In the genomic region with DNA sequence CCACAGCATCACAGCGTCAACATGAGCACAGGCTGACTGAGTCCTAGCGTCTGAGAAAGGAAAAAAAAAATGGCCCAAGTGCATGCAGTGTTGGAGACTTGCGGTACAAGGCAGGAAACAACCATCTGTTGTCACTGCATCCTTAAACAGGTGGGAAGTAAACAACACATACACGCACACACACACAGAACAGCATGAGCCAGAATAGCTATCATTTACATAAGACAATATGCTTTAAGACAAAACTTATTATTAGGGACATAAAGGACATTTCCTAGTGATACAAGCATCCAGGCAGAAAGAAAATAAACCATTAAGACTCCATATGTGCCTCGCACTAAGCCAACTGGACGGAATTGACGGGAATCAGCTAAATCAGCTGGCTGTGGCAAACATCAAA, we compare ENCODE assay signal across 26 mouse cellular contexts.
"Had no signal": no experiment of that assay in that cellular context is flagged by ENCODE, and none has a peak within 500 bp of the region (broad histone marks: within the 10 kb centered on the region; RNA-seq: fewer than 3 reads in every experiment).

No protein-coding gene starts in this region.

- H3K9me3 ChIP-seq: heart, embryonic 10.5 days; heart, embryonic 12.5 days; hindbrain, embryonic 13.5 days; hindbrain, embryonic 15.5 days; limb, embryonic 10.5 days; limb, embryonic 12.5 days; liver, embryonic 13.5 days; liver, embryonic 15.5 days had no signal

- H3K27me3 ChIP-seq: heart, embryonic 12.5 days; hindbrain, embryonic 13.5 days; hindbrain, embryonic 15.5 days; limb, embryonic 12.5 days; liver, embryonic 13.5 days; liver, embryonic 15.5 days had no signal

- DNase-seq: gastrocnemius, adult 2 months; gastrocnemius, postnatal 10 days; gastrocnemius, postnatal 25 days; heart, adult 18-20 months; heart, postnatal 14 days; heart, postnatal 36 days; kidney, adult 18-20 months; kidney, adult 8-10 months; kidney, postnatal 10 days; kidney, postnatal 25 days; kidney, postnatal 4 days; liver; liver, embryonic 13.5 days; liver, postnatal 0 days had no signal

- H3K4me3 ChIP-seq: gastrocnemius, adult 2 months; heart, embryonic 10.5 days; heart, embryonic 12.5 days; hindbrain, embryonic 13.5 days; hindbrain, embryonic 15.5 days; layer of hippocampus, adult 2 months; left cerebral cortex, adult 2 months; limb, embryonic 10.5 days; limb, embryonic 12.5 days; liver, embryonic 13.5 days; liver, embryonic 15.5 days had no signal

- H3K9ac ChIP-seq: heart, embryonic 12.5 days; hindbrain, embryonic 13.5 days; hindbrain, embryonic 15.5 days; limb, embryonic 12.5 days; liver, embryonic 13.5 days; liver, embryonic 15.5 days; liver, postnatal 0 days had no signal

- H3K36me3 ChIP-seq: heart, embryonic 10.5 days; heart, embryonic 12.5 days; hindbrain, embryonic 13.5 days; hindbrain, embryonic 15.5 days; limb, embryonic 10.5 days; limb, embryonic 12.5 days; liver, embryonic 13.5 days; liver, embryonic 15.5 days had no signal

- H3K4me1 ChIP-seq: heart, embryonic 10.5 days; limb, embryonic 10.5 days; limb, embryonic 12.5 days; liver, embryonic 13.5 days; liver, embryonic 15.5 days had no signal

- H3K27ac ChIP-seq: gastrocnemius, adult 2 months; heart, embryonic 10.5 days; hindbrain, embryonic 13.5 days; hindbrain, embryonic 15.5 days; hindbrain, postnatal 0 days; layer of hippocampus, adult 2 months; left cerebral cortex, adult 2 months; limb, embryonic 10.5 days; limb, embryonic 12.5 days; liver, embryonic 13.5 days; liver, embryonic 15.5 days had no signal

- H3K4me2 ChIP-seq: heart, embryonic 12.5 days; hindbrain, embryonic 13.5 days; hindbrain, embryonic 15.5 days; limb, embryonic 12.5 days; liver, embryonic 11.5 days; liver, embryonic 13.5 days; liver, embryonic 15.5 days had no signal

- ATAC-seq: hindbrain, postnatal 0 days; intestine, postnatal 0 days; liver, postnatal 0 days had no signal
